Mouse (Mus musculus): ENCODE results near the gene Mettl24.
"Not testable (repeated sequence)": the region's sequence is repeated elsewhere in the genome, so short reads cannot be mapped to it uniquely, and the experiment has no call there.

Mettl24 gene

GRCm38 (mm10) chr10:40737274-40738112 lies 54.4 kb downstream of the Mettl24 start:
- no peak for DNase-seq (ENCODE audit: low spot score in 2 of 2)

GRCm38 (mm10) chr10:40740696-40741095 lies 57.6 kb downstream of the Mettl24 start:
- DNase-seq (ENCODE audit: low spot score in 2 of 2), result no peak

- DNase-seq (ENCODE audit: low spot score in 2 of 2), result no peak
Observed at GRCm38 (mm10) chr10:40750293-40751047, 67.4 kb downstream of the Mettl24 start.

DNA sequence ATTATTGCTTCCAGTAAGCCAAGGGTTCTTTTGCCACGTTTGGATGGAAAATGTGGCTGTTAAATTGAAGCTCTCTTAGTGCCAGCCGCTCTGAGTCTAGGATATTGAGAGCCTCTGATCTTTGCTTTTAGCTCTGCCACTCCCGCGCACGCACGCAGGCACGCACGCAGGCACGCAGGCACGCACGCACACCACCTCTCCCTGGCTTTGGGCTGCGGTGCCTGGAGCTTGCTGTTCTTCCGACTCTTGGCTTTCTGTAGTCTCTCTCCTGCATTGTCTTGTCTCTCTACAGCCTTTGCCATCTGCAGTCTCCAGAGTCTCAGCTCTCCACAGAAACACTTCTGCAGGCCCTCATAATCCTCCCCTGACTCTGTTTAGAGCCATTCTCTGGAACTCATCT lies 68.1 kb downstream of the Mettl24 start:
- DNase-seq (ENCODE audit: low spot score in 2 of 2), result no peak

- no peak for DNase-seq (ENCODE audit: low spot score in 2 of 2)
Observed at GRCm38 (mm10) chr10:40753036-40753435, 70.0 kb downstream of the Mettl24 start.

DNA sequence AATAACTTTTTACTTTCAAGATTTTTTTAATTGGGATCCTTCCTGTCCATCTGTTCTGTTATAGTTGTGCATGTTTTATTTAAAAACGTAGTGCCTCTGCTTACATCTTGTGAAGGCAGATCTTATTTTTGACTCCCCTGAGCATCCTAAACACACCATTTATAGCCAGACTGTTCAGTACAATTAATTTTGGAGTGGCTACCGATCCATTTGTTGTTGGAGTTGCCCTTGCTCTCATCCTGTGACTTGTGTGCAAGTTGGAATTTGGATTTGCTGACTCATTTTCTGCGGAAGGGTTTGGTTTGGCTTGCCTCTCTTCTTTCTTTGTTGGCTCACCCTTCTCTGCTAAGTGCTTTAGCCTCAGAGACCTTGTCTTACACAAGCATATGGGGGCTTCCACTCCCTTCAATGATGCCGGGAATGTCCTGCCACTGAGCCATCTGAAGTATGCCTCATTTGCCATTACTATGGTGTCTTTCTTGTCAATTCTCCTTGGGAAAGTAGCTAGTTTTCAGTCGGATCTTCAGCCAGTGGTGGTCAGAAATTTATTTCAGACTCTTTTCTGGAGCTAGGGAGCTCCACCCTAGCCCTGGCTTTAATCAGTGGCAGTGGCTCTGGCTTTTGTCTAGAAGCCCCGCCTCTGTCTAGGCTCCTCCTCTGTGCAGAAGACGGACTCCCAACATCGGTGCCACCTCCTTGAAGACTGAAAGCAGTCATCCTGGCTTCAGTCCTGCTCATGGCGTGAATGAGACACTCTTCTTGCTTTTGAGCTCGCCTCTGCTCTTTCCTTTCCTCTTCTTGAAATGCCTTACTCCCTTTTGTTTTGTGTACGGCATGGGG lies 75.3 kb downstream of the Mettl24 start:
- DNase-seq (ENCODE audit: low spot score in 2 of 2), result peak in 1 of 2 experiments; percentile 16

- DNase-seq (ENCODE audit: low spot score in 2 of 2), result not testable (repeated sequence)
Observed at GRCm38 (mm10) chr10:40759391-40760194, 76.5 kb downstream of the Mettl24 start.

- DNase-seq (ENCODE audit: low spot score in 2 of 2), result no peak
Observed at GRCm38 (mm10) chr10:40760195-40761009, 77.3 kb downstream of the Mettl24 start.

GRCm38 (mm10) chr10:40761010-40761752 lies 78.1 kb downstream of the Mettl24 start:
- no peak for DNase-seq (ENCODE audit: low spot score in 2 of 2)

- DNase-seq (ENCODE audit: low spot score in 2 of 2), result no peak
Observed at GRCm38 (mm10) chr10:40762624-40763023, 79.5 kb downstream of the Mettl24 start.

- DNase-seq (ENCODE audit: low spot score in 2 of 2), result no peak
Observed at GRCm38 (mm10) chr10:40763084-40763720, 80.1 kb downstream of the Mettl24 start.

DNA sequence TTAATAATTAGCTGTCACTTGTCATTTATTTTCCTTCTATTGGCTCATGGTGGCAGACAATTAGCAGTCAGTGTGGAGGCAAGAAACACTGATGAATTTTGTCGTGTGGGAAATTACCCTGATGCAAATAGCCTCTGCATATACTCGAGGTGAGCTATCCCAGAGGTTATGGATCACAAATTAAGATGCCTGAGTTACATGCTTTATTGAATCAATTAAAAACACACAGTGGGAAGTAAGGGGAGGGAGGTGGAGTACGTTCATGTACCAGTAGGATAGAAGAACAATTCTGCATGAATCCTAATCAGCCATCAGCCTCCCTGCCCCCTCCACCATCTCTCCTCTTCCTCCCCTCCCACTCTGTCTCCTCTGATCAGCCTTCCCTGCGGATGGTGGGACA lies 89.2 kb downstream of the Mettl24 start:
- no peak for DNase-seq (ENCODE audit: low spot score in 2 of 2)

- DNase-seq (ENCODE audit: low spot score in 2 of 2), result no peak
Observed at GRCm38 (mm10) chr10:40775151-40775550, 92.1 kb downstream of the Mettl24 start.

- DNase-seq (ENCODE audit: low spot score in 2 of 2), result no peak
Observed at GRCm38 (mm10) chr10:40775655-40776054, 92.6 kb downstream of the Mettl24 start.

DNA sequence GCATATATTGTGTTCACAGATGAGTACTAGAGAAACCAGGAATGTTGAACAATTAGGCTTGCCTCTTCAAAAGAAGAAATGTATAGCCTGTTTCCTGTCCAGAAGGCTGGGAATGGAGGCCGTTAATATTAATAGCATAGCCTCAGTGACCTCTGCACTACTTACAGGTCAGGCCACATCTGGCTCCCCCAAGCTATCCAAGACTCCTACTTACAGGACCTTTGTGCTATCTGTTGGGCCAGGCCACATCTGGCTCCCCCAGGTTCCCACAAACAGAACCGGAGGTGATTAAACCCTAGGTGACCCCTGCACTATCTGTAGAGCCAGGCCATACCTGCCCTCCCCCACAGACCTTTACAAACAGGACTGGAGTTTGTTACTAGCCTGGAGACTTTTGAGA lies 94.1 kb downstream of the Mettl24 start:
- DNase-seq (ENCODE audit: low spot score in 2 of 2), result no peak

- DNase-seq (ENCODE audit: low spot score in 2 of 2), result no peak
Observed at GRCm38 (mm10) chr10:40778472-40778871, 95.4 kb downstream of the Mettl24 start.

- no peak for DNase-seq (ENCODE audit: low spot score in 2 of 2)
Observed at GRCm38 (mm10) chr10:40790406-40790805, 107.3 kb downstream of the Mettl24 start.

GRCm38 (mm10) chr10:40792115-40792514 lies 109.0 kb downstream of the Mettl24 start:
- no peak for DNase-seq (ENCODE audit: low spot score in 2 of 2)

DNA sequence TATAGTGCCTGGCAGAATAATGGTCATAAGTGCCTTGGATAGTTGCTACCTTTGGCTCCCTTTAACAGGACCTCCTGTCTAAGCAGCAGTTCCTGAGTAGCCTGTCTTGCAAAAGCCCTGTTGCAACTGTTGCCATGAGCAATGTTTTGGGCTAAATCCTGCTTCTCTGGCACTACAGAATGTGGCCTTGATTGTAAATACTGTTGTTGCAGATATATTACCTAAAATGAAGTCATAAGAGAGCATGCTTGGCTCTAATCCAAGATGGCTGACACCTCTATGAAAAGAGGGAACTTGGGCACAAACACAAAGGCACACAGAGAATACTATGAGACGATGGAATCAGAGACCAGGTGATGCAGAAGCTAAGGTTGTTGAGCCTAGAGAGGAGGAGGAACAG lies 122.1 kb downstream of the Mettl24 start:
- no peak for DNase-seq (ENCODE audit: low spot score in 2 of 2)
